Mouse (Mus musculus) MEL (cell line): ENCODE measurements around the gene Tbl1x.

Experiments
- BHLHE40 ChIP-seq: IDR thresholded peaks from 2 replicates; pipeline ENCODE4 v1.6.1; 2012; ENCODE audit warnings: low read depth, mild to moderate bottlenecking, inconsistent platforms, low read length, improper control_type of control experiment, borderline replicate concordance
- CHD1 ChIP-seq: IDR thresholded peaks from 2 replicates; pipeline ENCODE4 v1.6.1; 2012; ENCODE audit warnings: low read depth, mild to moderate bottlenecking, inconsistent platforms, low read length, improper control_type of control experiment
- CTCF ChIP-seq, 3 experiments: IDR thresholded peaks in 2 of 3; conservative IDR thresholded peaks in 1 of 3; 2 replicates each; pipeline ENCODE4 v1.5.1; 2011 to 2012; ENCODE audit warnings: low read length in 3 of 3, low read depth in 2 of 3, mild to moderate bottlenecking in 2 of 3, improper control_type of control experiment in 1 of 3, inconsistent platforms in 1 of 3, mixed read lengths in 1 of 3, moderate library complexity in 1 of 3; ENCODE audit not compliant: control insufficient read depth in 1 of 3, insufficient read depth in 1 of 3, poor library complexity in 1 of 3, severe bottlenecking in 1 of 3
- EP300 ChIP-seq, 2 experiments: IDR thresholded peaks; 2 replicates each; pipeline ENCODE4 v1.6.1; 2011; ENCODE audit warnings: improper control_type of control experiment in 2 of 2, low read length in 2 of 2, low read depth in 1 of 2, mild to moderate bottlenecking in 1 of 2
- ETS1 ChIP-seq: IDR thresholded peaks from 2 replicates; pipeline ENCODE4 v1.6.1; 2012; ENCODE audit warnings: low read depth, mild to moderate bottlenecking, inconsistent platforms, low read length, improper control_type of control experiment, moderate library complexity
- GABPA ChIP-seq: IDR thresholded peaks from 2 replicates; pipeline ENCODE4 v1.6.1; 2012; ENCODE audit warnings: low read depth, mild to moderate bottlenecking, inconsistent platforms, low read length, improper control_type of control experiment, moderate library complexity
- GATA1 ChIP-seq: IDR thresholded peaks from 2 replicates; pipeline ENCODE4 v1.6.1; 2011; ENCODE audit warnings: low read depth, low read length, improper control_type of control experiment
- MAX ChIP-seq: IDR thresholded peaks from 2 replicates; pipeline ENCODE4 v1.6.1; 2011; ENCODE audit warnings: low read length, improper control_type of control experiment
- MEF2A ChIP-seq: IDR thresholded peaks from 2 replicates; pipeline ENCODE4 v1.6.1; 2014; ENCODE audit warnings: low read depth, mild to moderate bottlenecking, inconsistent platforms, low read length, improper control_type of control experiment; ENCODE audit not compliant: poor library complexity, insufficient replicate concordance, severe bottlenecking; ENCODE audit errors: extremely low read depth
- MXI1 ChIP-seq: IDR thresholded peaks from 2 replicates; pipeline ENCODE4 v1.6.1; 2011; ENCODE audit warnings: mild to moderate bottlenecking, low read depth, low read length, improper control_type of control experiment
- NELFE ChIP-seq: IDR thresholded peaks from 2 replicates; pipeline ENCODE4 v1.6.1; 2011; ENCODE audit warnings: low read depth, low read length, improper control_type of control experiment
- POLR2A ChIP-seq, 2 experiments: IDR thresholded peaks; 2 replicates each; pipeline ENCODE4 v1.6.1; 2011 to 2012; ENCODE audit warnings: low read length in 2 of 2, mild to moderate bottlenecking in 2 of 2, control low read depth in 1 of 2, improper control_type of control experiment in 1 of 2, low read depth in 1 of 2, moderate library complexity in 1 of 2; ENCODE audit not compliant: control insufficient read depth in 1 of 2, insufficient read depth in 1 of 2, poor library complexity in 1 of 2
- SIN3A ChIP-seq: IDR thresholded peaks from 2 replicates; pipeline ENCODE4 v1.6.1; 2012; ENCODE audit warnings: low read length, improper control_type of control experiment, inconsistent platforms
- ZNF384 ChIP-seq: IDR thresholded peaks from 2 replicates; pipeline ENCODE4 v1.6.1; 2012; ENCODE audit warnings: low read depth, mild to moderate bottlenecking, inconsistent platforms, low read length, improper control_type of control experiment

GRCm38 (mm10) chrX:77474551-77474950 lies 36.3 kb upstream of the Tbl1x start:
- TF ChIP-seq GABPA (no peak), MAX (no peak), ZNF384 (no peak), ETS1 (no peak), MXI1 (no peak), CTCF (IDR thresholded peaks at IDR 0.05 in 2 of 3, conservative IDR thresholded peaks at IDR 0.05 in 1 of 3; ENCODE audit: control insufficient read depth in 1 of 3, insufficient read depth in 1 of 3, low read depth in 2 of 3, low read length in 3 of 3, poor library complexity in 1 of 3, severe bottlenecking in 1 of 3) (no peak), EP300 (IDR thresholded peaks at IDR 0.05; ENCODE audit: low read depth in 1 of 2, low read length in 2 of 2) (no peak), GATA1 (no peak), BHLHE40 (no peak), POLR2A (IDR thresholded peaks at IDR 0.05; ENCODE audit: control insufficient read depth in 1 of 2, insufficient read depth in 1 of 2, low read depth in 1 of 2, low read length in 2 of 2, poor library complexity in 1 of 2) (no peak), MEF2A (no peak), SIN3A (no peak), NELFE (no peak), CHD1 (no peak)
